Mouse (Mus musculus): ENCODE data around the gene Myh13. TPM values are rescaled to one million over a fixed set of nuclear protein-coding genes. Genes with fewer than 3 reads are reported as not detected.

Gene Myh13
- not detected for polyA plus RNA-seq (2014; fragmentation: Illumina TruSeq; extraction: RNeasy Lipid Tissue Mini Kit (QIAGEN cat#74804); ENCODE audit: low read depth, low replicate concordance)

DNA sequence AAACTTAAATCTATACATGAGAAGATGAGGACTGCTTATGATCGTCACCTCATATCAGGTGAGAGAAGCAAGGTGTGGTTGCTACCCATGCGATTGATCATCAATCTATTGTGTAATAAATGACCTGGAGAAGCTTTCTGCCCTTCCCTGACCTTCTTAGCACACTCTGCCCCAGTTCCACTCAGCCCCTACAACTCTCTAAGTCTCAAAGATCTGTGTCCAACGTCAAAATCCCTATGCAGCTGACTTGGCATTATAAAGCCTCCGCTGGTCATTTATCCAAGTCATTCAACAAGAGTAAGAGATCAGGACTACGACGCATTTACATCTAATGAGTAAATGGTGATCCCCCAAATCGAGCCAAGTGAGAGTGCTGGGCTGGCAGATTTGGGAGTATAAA, at the start of gene Myh13:
TSS of gene Myh13 (plus strand) at position 301 of the 400 bp plus-strand sequence.

DNA sequence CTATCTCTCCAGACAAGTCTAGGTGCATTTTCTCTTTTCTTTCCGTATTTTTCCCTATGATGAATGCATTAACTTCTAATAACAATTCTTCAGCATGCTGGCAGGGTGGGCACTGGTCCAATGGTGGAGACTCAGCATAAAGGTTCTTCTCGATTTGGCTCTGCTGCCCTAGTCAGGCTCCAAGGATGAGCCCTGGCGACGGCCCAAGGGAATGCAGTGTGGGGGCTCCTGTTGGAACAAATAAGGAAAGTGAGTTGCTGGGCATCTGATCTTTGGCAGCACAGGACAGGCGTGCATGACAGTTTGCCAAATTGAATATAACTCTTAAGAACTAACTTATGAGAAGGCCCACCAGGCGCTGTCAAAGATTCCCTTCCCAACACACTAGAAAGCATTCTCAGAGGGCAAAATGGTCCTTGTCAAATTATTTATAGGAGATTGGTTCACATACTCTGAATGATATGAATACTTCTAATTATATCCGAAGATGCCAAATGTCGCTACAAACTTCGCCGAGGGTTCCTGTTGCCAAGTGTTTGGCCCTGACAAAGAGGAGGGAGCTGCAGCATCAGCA, 44.8 kb upstream of the Myh13 start, which contains the start of gene Myh8:
TSS of gene Myh8 (plus strand) at position 524 of the 574 bp plus-strand sequence.

Other genes with a start within 250 kb of the Myh13 start
- gene Myh3, start 243.4 kb upstream of the Myh13 start, polyA plus RNA-seq (2014; fragmentation: Illumina TruSeq; extraction: RNeasy Lipid Tissue Mini Kit (QIAGEN cat#74804); ENCODE audit: low read depth, low replicate concordance) = not detected
- not detected for gene Myh2, start 150.6 kb upstream of the Myh13 start, polyA plus RNA-seq (2014; fragmentation: Illumina TruSeq; extraction: RNeasy Lipid Tissue Mini Kit (QIAGEN cat#74804); ENCODE audit: low read depth, low replicate concordance)
- 0.08 TPM for gene Myh1, start 121.6 kb upstream of the Myh13 start, polyA plus RNA-seq (2014; fragmentation: Illumina TruSeq; extraction: RNeasy Lipid Tissue Mini Kit (QIAGEN cat#74804); ENCODE audit: low read depth, low replicate concordance)
- gene Myh4, start 83.6 kb upstream of the Myh13 start, polyA plus RNA-seq (2014; fragmentation: Illumina TruSeq; extraction: RNeasy Lipid Tissue Mini Kit (QIAGEN cat#74804); ENCODE audit: low read depth, low replicate concordance) = not detected
- gene Myh8, start 44.5 kb upstream of the Myh13 start, polyA plus RNA-seq (2014; fragmentation: Illumina TruSeq; extraction: RNeasy Lipid Tissue Mini Kit (QIAGEN cat#74804); ENCODE audit: low read depth, low replicate concordance) = not detected
- 1.9 TPM for gene Gas7, start 133.8 kb downstream of the Myh13 start, polyA plus RNA-seq (2014; fragmentation: Illumina TruSeq; extraction: RNeasy Lipid Tissue Mini Kit (QIAGEN cat#74804); ENCODE audit: low read depth, low replicate concordance)